ENCODE assay signal across 21 mouse cellular contexts in the genomic region with DNA sequence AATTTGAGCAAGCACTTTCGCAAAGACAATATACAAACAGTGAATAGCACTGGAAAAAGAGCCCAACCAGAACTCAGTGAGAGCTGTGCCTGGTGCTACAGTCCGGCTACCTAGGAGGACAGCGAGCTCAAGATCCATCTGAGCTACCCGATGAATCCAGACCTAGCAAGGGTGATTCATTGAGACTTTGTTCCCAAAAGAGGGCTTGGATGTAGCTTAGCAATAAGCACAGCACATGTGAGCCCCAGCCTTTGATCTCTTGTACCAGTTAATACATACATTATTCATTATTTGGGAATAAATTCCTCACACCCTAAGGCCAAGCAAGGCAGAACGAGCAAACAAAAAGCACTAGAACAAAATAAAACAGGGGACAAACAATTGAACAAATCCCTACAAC. TPM values are rescaled to one million over a fixed set of nuclear protein-coding genes. Genes with fewer than 3 reads are reported as not detected.
A peak's percentile ranks its signal among the peaks of the same experiment; 100 is the strongest.
DNase-seq lines count a peak whose midpoint lies in the region; ATAC-seq and TF ChIP-seq lines count a peak whose summit lies in the region.
"Had no signal": no experiment of that assay in that cellular context is flagged by ENCODE, and none has a peak within 500 bp of the region (broad histone marks: within the 10 kb centered on the region; RNA-seq: fewer than 3 reads in every experiment).

No protein-coding gene starts in this region.

- no peaks in the 10 kb centered on the region for H3K36me3 ChIP-seq in hindbrain, embryonic 11.5 days (ENCODE audit: control insufficient read depth, insufficient read depth, low read length)
- no peaks in the 10 kb centered on the region for H3K36me3 ChIP-seq in hindbrain, embryonic 14.5 days (replicated peaks; ENCODE audit: control insufficient read depth, insufficient read depth)
- no peaks in the 10 kb centered on the region for H3K36me3 ChIP-seq in thymus, adult 2 months (ENCODE audit: control insufficient read depth, insufficient read depth, low read length)
- H3K36me3 ChIP-seq in midbrain, embryonic 12.5 days: no peaks in the 10 kb centered on the region
- no peaks in the 10 kb centered on the region for H3K36me3 ChIP-seq in liver, postnatal 0 days (replicated peaks; ENCODE audit: insufficient read depth, low read length)
- H3K36me3 ChIP-seq: embryonic facial prominence, embryonic 12.5 days; heart, embryonic 13.5 days had no signal

- no peaks in the 10 kb centered on the region for H3K9me3 ChIP-seq in hindbrain, embryonic 11.5 days (ENCODE audit: control insufficient read depth, low read length)
- no peaks in the 10 kb centered on the region for H3K9me3 ChIP-seq in hindbrain, embryonic 14.5 days (ENCODE audit: control insufficient read depth, low read length)
- no peaks in the 10 kb centered on the region for H3K9me3 ChIP-seq in midbrain, embryonic 12.5 days
- no peaks in the 10 kb centered on the region for H3K9me3 ChIP-seq in liver, postnatal 0 days (ENCODE audit: low read length)
- H3K9me3 ChIP-seq: embryonic facial prominence, embryonic 12.5 days; heart, embryonic 13.5 days had no signal

- 64% methylated on average over 5 of the region's 5 CpGs for WGBS in hindbrain, embryonic 11.5 days
- WGBS in hindbrain, embryonic 14.5 days: 51% methylated on average over 5 of the region's 5 CpGs
- 92% methylated on average over 5 of the region's 5 CpGs for WGBS in thymus, adult 2 months
- WGBS in midbrain, embryonic 12.5 days: 38% methylated on average over 5 of the region's 5 CpGs
- WGBS in liver, postnatal 0 days (ENCODE audit: insufficient replicate concordance): 79% methylated on average over 5 of the region's 5 CpGs

- no peak for TF ChIP-seq POLR2A in thymus, adult 2 months (IDR thresholded peaks at IDR 0.05; ENCODE audit: control insufficient read depth, extremely low read depth, insufficient read depth, low read length, poor library complexity)

- H3K27ac ChIP-seq in hindbrain, embryonic 11.5 days (ENCODE audit: low read depth, low read length): no peak overlapping the region
- H3K27ac ChIP-seq in hindbrain, embryonic 14.5 days: no peak overlapping the region
- peak overlapping the region; percentile 63 for H3K27ac ChIP-seq in thymus, adult 2 months (ENCODE audit: control insufficient read depth, insufficient read depth, low read length)
- peak overlapping the region; percentile 61; the same call in 1 of the 2 replicates for H3K27ac ChIP-seq in midbrain, embryonic 12.5 days (replicated peaks)
- no peak overlapping the region for H3K27ac ChIP-seq in liver, postnatal 0 days (ENCODE audit: low read depth)
- H3K27ac ChIP-seq: embryonic facial prominence, embryonic 12.5 days; heart, adult 2 months; heart, embryonic 13.5 days; left cerebral cortex, adult 2 months; macrophage had no signal

- peaks cover 4% of the 10 kb centered on the region; the same call in 1 of the 2 replicates for H3K4me1 ChIP-seq in hindbrain, embryonic 11.5 days (replicated peaks; ENCODE audit: control insufficient read depth, insufficient read depth, low read length)
- H3K4me1 ChIP-seq in hindbrain, embryonic 14.5 days (replicated peaks; ENCODE audit: control insufficient read depth, insufficient read depth, low read length): no peaks in the 10 kb centered on the region
- peaks cover 25% of the 10 kb centered on the region for H3K4me1 ChIP-seq in thymus, adult 2 months (replicated peaks; ENCODE audit: control insufficient read depth, insufficient read depth, low read length)
- peaks cover 19% of the 10 kb centered on the region for H3K4me1 ChIP-seq in midbrain, embryonic 12.5 days
- no peaks in the 10 kb centered on the region for H3K4me1 ChIP-seq in liver, postnatal 0 days (ENCODE audit: insufficient read depth)

- no peaks in the 10 kb centered on the region for H3K27me3 ChIP-seq in hindbrain, embryonic 11.5 days (ENCODE audit: control insufficient read depth, insufficient read depth, low read length)
- no peaks in the 10 kb centered on the region for H3K27me3 ChIP-seq in hindbrain, embryonic 14.5 days (ENCODE audit: control insufficient read depth, insufficient read depth, low read length)
- no peaks in the 10 kb centered on the region for H3K27me3 ChIP-seq in thymus, adult 2 months (ENCODE audit: control insufficient read depth, insufficient read depth, low read length)
- H3K27me3 ChIP-seq in midbrain, embryonic 12.5 days: no peaks in the 10 kb centered on the region
- no peaks in the 10 kb centered on the region for H3K27me3 ChIP-seq in liver, postnatal 0 days (ENCODE audit: insufficient read depth, low read length)
- H3K27me3 ChIP-seq: embryonic facial prominence, embryonic 12.5 days had no signal

- TF ChIP-seq CTCF in thymus, adult 2 months (IDR thresholded peaks at IDR 0.05; ENCODE audit: borderline replicate concordance, control insufficient read depth, extremely low read depth, insufficient read depth, low read length, poor library complexity): no peak
- no peak for TF ChIP-seq CTCF in liver, postnatal 0 days (IDR thresholded peaks at IDR 0.05; ENCODE audit: low read depth)

- peak; percentile 15 for DNase-seq in hindbrain, embryonic 11.5 days (ENCODE audit: low spot score)
- no peak for DNase-seq in hindbrain, embryonic 14.5 days (ENCODE audit: low spot score)
- DNase-seq in thymus, adult 2 months: no peak
- no peak for DNase-seq in thymus, postnatal 10 days (ENCODE audit: low spot score in 2 of 2)
- DNase-seq in cerebellum, adult 11-12 months: no peak
- DNase-seq in spleen, postnatal 14 days (ENCODE audit: low spot score in 2 of 2): no peak
- no peak for DNase-seq in liver, postnatal 0 days
- DNase-seq: adrenal gland, postnatal 25 days; cerebellum, postnatal 10 days; gastrocnemius, postnatal 36 days; heart, adult 2 months; kidney, adult 11 months; retina, postnatal 1 day; right cerebral cortex, postnatal 25 days; thymus, postnatal 4 days had no signal

- H3K9ac ChIP-seq in hindbrain, embryonic 11.5 days (ENCODE audit: low read depth, low read length): no peak overlapping the region
- no peak overlapping the region for H3K9ac ChIP-seq in hindbrain, embryonic 14.5 days
- no peak overlapping the region for H3K9ac ChIP-seq in midbrain, embryonic 12.5 days (replicated peaks)
- no peak overlapping the region for H3K9ac ChIP-seq in liver, postnatal 0 days (replicated peaks)
- H3K9ac ChIP-seq: embryonic facial prominence, embryonic 12.5 days; heart, embryonic 13.5 days had no signal

- no peak overlapping the region for H3K4me2 ChIP-seq in hindbrain, embryonic 11.5 days (replicated peaks; ENCODE audit: low read depth, low read length)
- H3K4me2 ChIP-seq in hindbrain, embryonic 14.5 days (replicated peaks): no peak overlapping the region
- no peak overlapping the region for H3K4me2 ChIP-seq in midbrain, embryonic 12.5 days (replicated peaks)
- no peak overlapping the region for H3K4me2 ChIP-seq in liver, postnatal 0 days (ENCODE audit: low read depth, low read length)
- H3K4me2 ChIP-seq: embryonic facial prominence, embryonic 12.5 days; heart, embryonic 13.5 days had no signal

- no peak for ATAC-seq in hindbrain, embryonic 11.5 days (ENCODE audit: low FRiP score)
- no peak for ATAC-seq in hindbrain, embryonic 14.5 days (ENCODE audit: low FRiP score)
- peak; percentile 74 for ATAC-seq in midbrain, embryonic 12.5 days (ENCODE audit: low FRiP score, low read depth)
- ATAC-seq in liver, postnatal 0 days: no peak
- ATAC-seq: lung, postnatal 0 days had no signal

- TF ChIP-seq EP300 in liver, postnatal 0 days (IDR thresholded peaks at IDR 0.05; ENCODE audit: low read depth): no peak

- no peak overlapping the region for H3K4me3 ChIP-seq in hindbrain, embryonic 11.5 days (ENCODE audit: low read depth, low read length)
- no peak overlapping the region for H3K4me3 ChIP-seq in hindbrain, embryonic 14.5 days (replicated peaks; ENCODE audit: low read length)
- H3K4me3 ChIP-seq in thymus, adult 2 months (ENCODE audit: control insufficient read depth, insufficient read depth, low read length): no peak overlapping the region
- H3K4me3 ChIP-seq in midbrain, embryonic 12.5 days: no peak overlapping the region
- H3K4me3 ChIP-seq in liver, postnatal 0 days (ENCODE audit: low read depth, low read length): no peak overlapping the region
- H3K4me3 ChIP-seq: embryonic facial prominence, embryonic 12.5 days; heart, adult 2 months; heart, embryonic 13.5 days; left cerebral cortex, adult 2 months had no signal

RNA-seq across cellular contexts. Expression of gene Rgs3, which starts 34.8 kb away (rescaled TPM):
- polyA plus RNA-seq in hindbrain, embryonic 11.5 days (2014; fragmentation: Nextera tagmentation; extraction: Ambion mirVana): 31.3 and 33.2 TPM in 2 replicates
- 35.2 and 42.9 TPM in 2 replicates for polyA plus RNA-seq in hindbrain, embryonic 14.5 days (2014; fragmentation: Nextera tagmentation; extraction: Ambion mirVana)
- polyA plus RNA-seq in thymus, adult 2 months (2012; rRNA removed): 61.1 and 81.3 TPM in 2 replicates
- 58.5 and 60.2 TPM in 2 replicates for polyA plus RNA-seq in midbrain, embryonic 12.5 days (2016; fragmentation: Nextera tagmentation; extraction: Ambion mirVana)
- polyA plus RNA-seq in liver, postnatal 0 days (2015; fragmentation: Nextera tagmentation; extraction: Ambion mirVana): 6.6 and 6.7 TPM in 2 replicates

Comparison
In these comparisons a context has a peak if more than half of its experiments do, and no peak if none do; other contexts are left out.
1. H3K27ac ChIP-seq: peak in thymus, adult 2 months (single experiment) and midbrain, embryonic 12.5 days (single experiment); none in hindbrain, embryonic 11.5 days (single experiment), hindbrain, embryonic 14.5 days (single experiment) and liver, postnatal 0 days (single experiment).